Mouse (Mus musculus) CH12F3 (cell line): ENCODE results near the gene Acta1.

Experiments
- in situ Hi-C: fragments of 300-500 bp; cut with MboI; formaldehyde crosslinking; loops from 2 replicates; pipeline ENCODE4 v1.14.3; 2020; ENCODE audit warnings: low sequenced_read_pairs

Gene Acta1

GRCm38 (mm10) chr8:123846509-123846908, 48.0 kb downstream of the Acta1 start:
- in situ Hi-C loops, result no loop called here

GRCm38 (mm10) chr8:123845991-123846390, 48.6 kb downstream of the Acta1 start:
- in situ Hi-C loops, result no loop called here

- in situ Hi-C loops, result no loop called here
Measured at GRCm38 (mm10) chr8:123845114-123845513, 49.4 kb downstream of the Acta1 start.

DNA sequence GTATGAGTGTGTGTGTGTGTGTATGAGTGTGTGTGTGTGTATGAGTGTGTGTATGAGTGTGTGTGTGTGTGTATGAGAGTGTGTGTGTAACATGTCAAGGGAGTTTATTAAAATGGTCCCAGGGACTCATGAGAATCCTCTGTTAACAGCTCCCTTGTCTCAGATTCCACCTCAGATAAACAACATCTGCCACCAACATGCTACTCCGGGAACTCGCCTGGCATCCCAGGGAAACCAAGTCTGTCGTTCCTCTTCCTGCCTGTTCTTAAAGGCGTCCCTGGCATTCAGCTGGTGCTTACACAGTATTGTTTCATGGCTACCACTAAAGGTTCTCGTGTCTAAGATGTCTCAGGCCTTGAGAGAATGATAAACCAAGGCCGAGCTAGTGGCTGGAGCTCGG, 50.2 kb downstream of the Acta1 start:
- in situ Hi-C loops, result no loop called here

GRCm38 (mm10) chr8:123842086-123842485, 52.5 kb downstream of the Acta1 start:
- in situ Hi-C loops, result no loop called here
